Mouse (Mus musculus) lung, postnatal 36 days (tissue): Measurements from ENCODE around the gene Kcnj5.

Source experiments
- DNase-seq: peaks from one replicate; pipeline ENCODE4 v3.0.0; 2022; ENCODE audit warnings: mixed read lengths

Kcnj5 gene

GRCm38 (mm10) chr9:32315999-32316398, 28.2 kb downstream of the Kcnj5 start:
- no peak for DNase-seq

GRCm38 (mm10) chr9:32314071-32314470, 30.1 kb downstream of the Kcnj5 start:
- peak; percentile 68 for DNase-seq

- no peak for DNase-seq
Measured at GRCm38 (mm10) chr9:32312208-32312607, 31.9 kb downstream of the Kcnj5 start.

GRCm38 (mm10) chr9:32311786-32312185, 32.4 kb downstream of the Kcnj5 start:
- DNase-seq: no peak

- no peak for DNase-seq
Measured at GRCm38 (mm10) chr9:32302501-32303150, 41.5 kb downstream of the Kcnj5 start.

GRCm38 (mm10) chr9:32295061-32295800, 48.9 kb downstream of the Kcnj5 start:
- no peak for DNase-seq

GRCm38 (mm10) chr9:32292686-32293085, 51.5 kb downstream of the Kcnj5 start:
- peak; percentile 35 for DNase-seq

- no peak for DNase-seq
Measured at GRCm38 (mm10) chr9:32291618-32292017, 52.5 kb downstream of the Kcnj5 start.

GRCm38 (mm10) chr9:32283591-32283990, 60.6 kb downstream of the Kcnj5 start:
- no peak for DNase-seq

GRCm38 (mm10) chr9:32280456-32280855, 63.7 kb downstream of the Kcnj5 start:
- DNase-seq: no peak

- DNase-seq: no peak
Measured at GRCm38 (mm10) chr9:32279789-32280188, 64.4 kb downstream of the Kcnj5 start.

- DNase-seq: no peak
Measured at GRCm38 (mm10) chr9:32278052-32278451, 66.1 kb downstream of the Kcnj5 start.

GRCm38 (mm10) chr9:32271896-32272444, 72.2 kb downstream of the Kcnj5 start:
- DNase-seq: peak; percentile 87
